Mouse (Mus musculus): Measurements from ENCODE around the gene Scd3.

- no peak for TF ChIP-seq CTCF (IDR thresholded peaks at IDR 0.05; ENCODE audit: low read depth)
- no peak for TF ChIP-seq EP300 (IDR thresholded peaks at IDR 0.05; ENCODE audit: low read depth)
These were observed 63.4 kb downstream of the Scd3 start for GRCm38 (mm10) chr19:44266458-44266823.
